Mouse (Mus musculus) right cerebral cortex, adult 2 months (tissue): ENCODE results near the gene Tbx19.

ENCODE experiments used
- DNase-seq, 2 experiments: peaks; one replicate each; pipeline ENCODE4 v3.0.0; 2021 to 2022; ENCODE audit warnings: low spot score in 2 of 2

The Tbx19 gene

DNA sequence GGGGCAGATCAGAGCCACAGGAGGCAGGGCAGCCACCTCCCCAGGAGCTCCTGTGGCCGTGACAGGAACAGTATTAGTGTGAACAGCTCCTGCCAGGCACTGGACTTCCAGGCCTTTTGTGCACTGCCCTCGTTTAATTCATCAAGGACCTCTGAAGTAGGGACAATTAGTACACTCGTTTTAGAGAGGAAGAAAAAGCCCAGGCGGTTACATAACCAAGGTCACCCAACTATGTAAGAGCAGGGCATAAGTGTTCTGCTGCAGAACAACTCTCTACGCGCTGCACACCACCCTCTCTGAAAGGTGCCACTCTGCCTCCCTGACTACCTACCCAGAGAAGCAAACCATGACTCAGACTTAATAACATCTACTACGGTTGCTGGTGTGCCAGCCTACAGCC, 24.5 kb upstream of the Tbx19 start:
- no peak for DNase-seq

DNA sequence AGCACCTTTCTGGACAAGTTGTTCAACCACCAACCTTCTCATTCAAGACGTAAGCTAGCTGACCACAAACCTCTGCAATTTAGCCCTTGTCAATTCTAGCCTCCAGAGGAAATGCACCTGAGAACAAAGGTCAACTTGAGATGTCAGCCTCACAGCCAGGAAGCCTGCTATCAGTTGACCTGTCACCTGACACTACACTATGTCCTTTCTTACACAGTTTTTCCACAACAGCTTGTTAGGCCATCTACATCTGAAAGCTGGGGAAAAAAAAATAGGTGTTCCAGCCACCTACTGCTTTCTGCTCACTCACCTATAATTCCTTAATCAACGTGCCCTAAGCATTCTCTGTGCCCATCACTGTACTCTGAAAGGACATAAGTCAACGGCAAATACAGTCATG, 23.6 kb upstream of the Tbx19 start:
- no peak for DNase-seq

DNA sequence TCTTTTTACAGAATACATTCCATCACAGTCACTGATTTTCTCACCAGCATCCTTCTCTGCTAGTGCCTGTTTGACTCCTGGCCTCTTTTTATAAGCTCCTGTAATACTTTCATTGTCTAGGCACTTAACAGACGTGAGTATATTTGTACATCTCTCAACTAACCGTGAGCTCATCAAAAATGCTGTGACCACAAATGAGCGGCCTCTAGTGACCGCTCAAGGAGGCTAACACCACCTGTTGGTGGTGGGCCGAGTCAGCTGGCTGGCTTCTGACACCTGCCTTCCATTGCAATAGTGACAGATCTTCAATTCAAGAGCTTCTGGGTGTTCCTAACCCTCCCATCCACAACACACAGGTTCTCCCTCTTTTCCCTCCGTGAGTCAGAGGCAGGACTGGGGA, 22.8 kb upstream of the Tbx19 start:
- no peak for DNase-seq

DNA sequence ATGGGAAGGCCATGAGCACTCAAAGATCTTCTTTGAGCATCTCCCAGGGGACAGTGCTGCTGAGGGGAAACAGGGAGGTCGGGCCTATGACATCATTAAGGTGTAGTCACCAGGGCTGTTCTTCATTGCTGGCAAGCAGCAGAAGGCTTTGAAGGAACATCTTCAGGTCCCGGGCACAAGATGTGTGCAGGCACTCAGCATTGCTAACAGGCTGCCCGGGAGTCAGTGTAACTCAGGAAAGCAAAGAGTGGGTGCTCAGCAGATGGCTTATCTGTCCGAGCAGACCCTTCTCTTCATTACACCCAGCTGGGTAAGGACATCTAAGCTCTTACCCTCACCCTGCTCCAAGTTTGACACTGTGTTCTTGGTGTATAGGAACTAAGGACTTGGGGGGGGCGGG, 18.7 kb upstream of the Tbx19 start:
- no peak for DNase-seq

DNA sequence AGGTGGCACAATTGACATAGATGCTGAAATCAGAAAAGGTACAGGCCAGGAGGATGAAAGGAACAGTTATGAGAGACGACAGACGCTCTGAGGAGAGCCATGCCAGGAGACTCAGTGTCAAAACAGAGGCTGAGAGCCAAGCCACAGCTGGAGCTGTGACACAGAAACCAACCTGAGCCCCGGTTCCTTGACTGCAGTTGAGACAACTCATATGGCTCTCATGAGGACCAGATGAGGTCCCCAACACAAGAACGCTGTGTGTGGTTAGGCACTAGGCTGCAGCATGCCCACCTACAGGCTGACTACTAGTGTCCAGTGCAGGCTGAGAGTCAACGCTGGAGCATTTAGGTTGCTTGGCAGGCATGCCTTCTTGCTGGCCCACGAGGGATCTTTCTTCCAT, 17.5 kb upstream of the Tbx19 start:
- no peak for DNase-seq

DNA sequence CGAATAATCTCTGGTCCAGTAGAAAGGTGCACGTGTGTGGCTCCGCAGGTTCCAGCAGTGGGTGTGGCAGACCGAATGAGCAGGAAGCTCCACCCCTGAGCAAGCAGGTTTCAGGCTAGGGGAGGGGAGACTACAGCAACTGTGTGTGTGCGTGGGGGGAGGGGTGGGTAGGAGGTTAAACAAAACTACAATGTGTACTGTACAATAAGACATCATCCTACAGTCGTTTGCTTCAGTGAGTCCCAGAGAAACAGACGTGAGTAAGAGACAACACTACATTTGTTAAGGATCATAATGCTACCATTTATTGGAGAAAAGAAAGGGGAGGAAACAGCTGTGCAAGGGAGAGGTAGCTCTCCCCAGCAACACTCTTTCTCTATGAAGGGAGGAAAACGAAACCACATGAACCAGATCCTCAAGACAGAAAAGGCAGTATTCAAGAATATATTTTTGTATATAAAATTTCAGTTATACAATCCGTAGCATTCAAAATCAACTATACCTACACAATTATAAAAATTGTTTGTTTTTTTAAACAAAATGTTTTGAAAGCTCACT, 13.6 kb upstream of the Tbx19 start:
- no peak for DNase-seq

DNA sequence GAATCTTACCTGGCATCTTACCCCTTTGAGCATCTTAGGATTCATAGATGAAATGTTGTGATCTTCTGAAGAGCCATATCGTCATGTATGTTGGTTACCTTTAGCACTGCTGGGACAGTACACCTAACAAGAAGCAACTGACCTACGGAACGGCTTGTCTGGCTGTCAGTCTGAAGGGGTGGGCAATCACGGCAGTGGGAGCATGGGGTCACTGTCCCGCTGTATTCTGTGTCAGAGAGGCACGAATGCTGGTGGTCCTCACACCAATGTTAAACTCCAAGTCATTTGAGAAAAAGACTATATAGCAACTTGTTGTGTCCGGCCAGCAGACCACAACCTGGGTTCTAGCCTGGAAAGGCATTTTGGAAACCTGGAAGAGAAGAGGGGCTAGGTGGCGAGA, 10.7 kb upstream of the Tbx19 start:
- DNase-seq, result no peak

DNA sequence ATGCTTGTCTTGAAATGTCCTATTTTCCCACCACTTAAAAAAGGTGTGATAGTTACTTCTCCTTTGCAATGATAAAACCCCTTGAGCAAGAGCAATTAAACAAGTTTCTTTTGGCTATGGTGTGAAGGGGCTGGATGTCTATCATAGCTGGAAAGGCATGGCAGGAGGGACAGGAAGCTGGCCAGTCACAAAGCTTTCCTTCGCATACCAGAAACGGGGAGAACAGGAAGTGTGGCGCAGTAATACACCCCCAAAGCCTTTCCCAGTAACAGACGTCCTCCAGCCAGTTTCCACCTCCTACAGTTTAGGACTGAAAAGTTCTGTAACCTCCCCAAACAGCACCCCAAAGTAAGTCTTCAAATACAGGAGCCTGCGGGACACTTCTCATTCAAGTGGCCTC, 9.6 kb upstream of the Tbx19 start:
- DNase-seq, result no peak

DNA sequence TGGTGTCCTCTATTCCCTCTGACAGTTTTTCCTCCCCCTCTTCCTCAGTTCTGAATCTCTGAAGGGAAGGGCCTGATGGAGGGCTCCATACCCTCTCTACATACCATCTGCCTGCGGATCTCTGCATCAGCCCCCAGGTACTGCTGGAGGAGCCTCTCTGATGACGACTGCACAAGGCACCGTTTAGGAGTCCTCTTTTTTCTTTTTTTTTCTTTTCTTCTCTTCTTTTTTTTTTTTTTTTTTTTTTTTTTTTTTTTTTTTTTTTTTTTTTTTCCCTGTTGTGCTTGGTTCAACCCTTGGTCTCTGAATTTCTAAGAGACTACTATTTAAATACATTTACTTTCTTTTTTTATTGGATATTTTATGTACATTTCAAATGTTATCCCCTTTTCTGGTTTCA, 8.9 kb upstream of the Tbx19 start:
- DNase-seq, result no peak

DNA sequence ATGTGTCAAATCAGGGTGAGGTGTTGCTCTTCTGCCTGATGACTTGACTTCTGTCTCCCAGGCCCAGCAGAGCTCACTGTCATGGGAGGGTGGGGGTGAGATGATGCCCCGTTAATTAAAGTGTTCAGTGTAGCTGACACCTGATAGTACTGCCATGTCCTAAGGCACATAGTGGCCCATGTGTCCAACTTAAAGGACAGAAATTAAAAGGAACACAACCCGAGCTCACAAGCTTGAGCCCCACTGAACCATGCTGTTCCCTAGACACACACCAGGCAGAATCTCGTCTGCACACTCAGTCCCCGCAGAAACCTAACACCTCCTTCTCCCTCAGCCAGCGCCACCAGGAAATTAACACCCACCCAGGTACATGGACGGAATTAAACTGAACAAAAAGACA, 4.3 kb upstream of the Tbx19 start:
- no peak for DNase-seq

DNA sequence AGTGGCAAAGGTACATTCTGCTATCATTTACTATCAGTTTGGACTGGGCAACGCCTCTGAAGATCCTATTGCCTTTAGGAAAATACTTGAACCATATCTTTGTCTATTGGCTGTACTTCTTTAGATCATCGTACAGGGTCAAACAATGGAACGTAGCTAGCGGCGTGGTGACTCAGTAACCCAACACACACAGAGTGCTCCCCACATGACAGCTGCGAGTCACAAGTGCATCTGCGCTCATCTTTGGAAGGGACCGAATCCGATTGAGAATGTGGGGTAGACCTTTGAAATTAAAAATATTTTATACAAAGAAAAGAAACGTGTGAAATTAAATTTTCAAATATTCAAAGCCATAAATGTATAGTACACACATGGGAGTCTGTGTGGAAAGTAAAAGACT, 1.7 kb downstream of the Tbx19 start:
- no peak for DNase-seq

DNA sequence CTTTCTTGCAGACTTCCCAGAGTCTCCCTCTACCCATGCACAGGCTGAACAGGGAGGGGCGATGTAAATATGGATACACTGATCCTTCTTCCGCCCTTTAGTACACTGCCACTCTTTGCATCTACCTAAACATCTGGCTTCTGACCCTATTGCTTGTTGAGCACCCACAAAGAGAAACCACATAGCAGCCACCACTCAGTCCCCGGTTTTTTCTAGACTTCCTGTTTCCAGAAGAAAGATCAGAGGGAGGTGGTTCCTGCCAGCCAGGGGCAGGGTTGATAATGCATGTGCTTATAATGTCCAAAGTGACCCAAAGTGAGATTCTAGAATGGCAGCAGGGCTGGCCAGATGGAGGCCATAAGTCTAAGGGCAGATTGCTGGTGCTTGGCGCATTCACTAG, 6.4 kb downstream of the Tbx19 start:
- no peak for DNase-seq

DNA sequence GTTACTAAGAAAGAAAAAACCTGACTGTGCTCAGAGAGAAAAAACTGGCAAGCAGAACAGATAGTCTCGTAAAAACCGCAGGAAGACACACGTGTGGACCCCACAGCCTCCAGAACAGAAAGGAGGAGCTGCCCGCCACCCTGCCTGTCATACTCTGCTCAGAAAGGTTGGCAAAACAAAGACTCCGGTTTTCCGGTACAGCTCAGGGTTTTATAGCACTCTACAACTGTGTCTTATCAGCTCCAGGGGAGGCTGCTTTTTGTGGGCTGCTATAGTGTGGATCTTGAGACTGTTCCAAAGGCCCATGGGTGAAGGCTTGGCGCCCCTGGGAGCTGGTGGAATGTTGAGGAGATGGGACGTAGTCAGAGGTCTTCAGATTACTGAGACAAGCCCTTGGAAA, 9.4 kb downstream of the Tbx19 start:
- DNase-seq, result no peak

DNA sequence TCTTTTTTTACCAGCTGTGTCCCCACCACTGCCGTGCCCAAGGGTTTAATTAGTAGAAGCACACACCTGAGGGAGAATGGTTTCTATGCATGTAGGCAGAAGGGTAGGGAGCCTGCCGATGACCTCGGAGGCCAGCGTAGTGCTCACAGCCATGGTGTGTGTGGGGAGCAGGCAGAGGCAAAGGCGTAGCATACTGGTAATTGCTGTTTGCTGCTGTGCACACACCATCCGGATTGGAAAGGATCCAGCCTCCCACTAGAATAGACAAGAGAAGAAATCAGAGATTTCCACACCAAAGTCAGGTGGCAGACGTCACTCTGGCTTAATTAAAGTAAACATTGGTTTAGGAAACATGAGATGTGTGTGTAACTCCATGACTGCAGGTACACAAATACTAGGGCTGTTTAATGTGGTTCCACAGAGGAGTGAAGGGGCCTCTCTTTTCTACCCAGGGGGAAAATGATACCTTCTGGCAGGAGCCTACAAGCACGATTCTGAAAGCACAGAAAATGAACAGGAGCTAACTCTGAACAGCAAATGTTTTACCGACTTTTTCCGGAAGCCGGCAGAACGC, 18.1 kb downstream of the Tbx19 start:
- no peak for DNase-seq

DNA sequence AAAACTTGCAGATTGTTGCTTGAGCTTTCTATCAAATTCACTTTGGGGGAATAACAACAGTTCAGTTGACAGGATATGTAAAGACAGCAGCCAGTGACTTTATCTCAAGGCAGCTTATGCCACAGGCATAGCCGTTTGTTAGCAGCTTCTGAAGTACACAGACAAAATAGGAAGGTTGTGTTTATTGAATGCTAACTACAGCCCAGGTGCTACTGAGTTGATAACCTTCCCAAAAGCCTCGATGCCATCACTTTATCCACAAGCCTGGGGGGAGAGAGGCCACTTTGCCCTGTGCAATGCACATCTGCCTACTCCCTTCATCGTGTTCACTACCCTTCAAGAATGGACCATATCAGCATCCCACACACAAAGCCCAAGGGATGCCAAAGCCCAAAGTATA, 20.3 kb downstream of the Tbx19 start:
- no peak for DNase-seq

DNA sequence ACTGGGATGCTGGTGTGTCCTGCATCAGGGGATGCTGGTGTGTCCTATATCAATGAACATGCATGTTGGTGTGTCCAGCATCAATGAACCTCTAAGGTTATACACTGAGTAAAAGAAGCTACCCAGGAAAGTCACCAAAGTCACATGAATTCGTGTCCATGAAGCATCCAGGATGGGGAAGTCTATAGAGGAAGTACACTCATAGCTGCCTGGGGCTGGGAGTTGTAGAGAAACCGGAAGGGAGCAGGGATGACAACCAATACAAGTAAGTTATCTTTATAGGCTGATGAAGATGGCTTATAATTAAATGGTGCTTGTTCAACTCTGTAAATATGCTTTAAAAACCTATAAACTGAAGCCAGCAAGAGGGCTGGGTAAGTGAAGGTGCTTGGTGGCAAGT, 26.7 kb downstream of the Tbx19 start:
- DNase-seq, result no peak

DNA sequence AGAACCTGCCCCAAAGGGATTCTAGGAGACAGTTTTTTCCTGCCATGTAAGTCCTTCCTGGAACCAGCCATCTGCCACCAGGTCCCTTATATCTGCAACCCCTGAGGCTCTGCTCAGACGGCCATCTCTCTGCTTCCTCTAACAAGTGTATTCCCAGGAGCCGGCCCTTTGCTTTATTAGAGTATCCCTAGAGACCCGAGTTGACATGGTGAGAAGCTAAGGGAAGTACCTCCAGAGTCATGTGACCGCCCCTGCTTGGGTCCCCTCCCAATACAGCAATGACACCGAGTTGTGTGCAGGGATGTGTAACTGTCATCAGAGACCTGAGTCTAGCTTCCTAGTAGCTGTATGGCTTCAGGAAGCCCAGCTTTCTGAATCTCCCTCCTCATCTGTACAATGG, 27.3 kb downstream of the Tbx19 start:
- DNase-seq, result no peak

DNA sequence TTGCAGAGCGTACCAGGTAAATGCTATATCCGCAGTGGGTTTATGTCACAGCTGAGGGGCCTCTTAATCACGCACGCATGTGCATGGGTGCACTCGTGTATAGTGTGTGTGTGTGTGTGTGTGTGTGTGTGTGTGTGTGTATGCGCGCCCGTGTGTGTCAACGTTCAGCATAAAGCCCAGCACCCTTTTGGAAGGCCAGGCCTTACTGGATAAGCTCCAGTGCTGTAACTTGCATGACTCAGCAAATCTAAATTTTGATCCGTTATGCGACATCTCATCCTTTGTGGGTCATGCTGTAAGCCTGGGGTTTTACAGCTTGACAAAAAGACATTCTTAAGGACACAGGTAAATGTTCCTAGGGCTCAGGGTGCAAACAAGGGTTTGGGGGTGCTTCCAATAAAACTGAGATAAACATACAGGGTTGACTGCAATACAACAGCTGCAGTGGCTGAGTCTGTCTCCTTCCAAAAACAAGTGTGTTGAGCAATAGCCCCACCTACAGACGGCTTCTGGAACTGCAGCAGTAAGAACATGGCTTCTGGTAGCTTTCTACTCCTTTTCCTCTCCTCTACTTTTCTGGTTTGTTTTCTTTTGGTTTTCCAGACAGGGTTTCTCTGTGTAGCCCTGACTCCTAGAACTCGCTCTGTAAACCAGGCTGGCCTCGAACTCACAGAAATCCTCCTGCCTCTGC, 28.2 kb downstream of the Tbx19 start:
- DNase-seq, result peak; percentile 93 to 95

DNA sequence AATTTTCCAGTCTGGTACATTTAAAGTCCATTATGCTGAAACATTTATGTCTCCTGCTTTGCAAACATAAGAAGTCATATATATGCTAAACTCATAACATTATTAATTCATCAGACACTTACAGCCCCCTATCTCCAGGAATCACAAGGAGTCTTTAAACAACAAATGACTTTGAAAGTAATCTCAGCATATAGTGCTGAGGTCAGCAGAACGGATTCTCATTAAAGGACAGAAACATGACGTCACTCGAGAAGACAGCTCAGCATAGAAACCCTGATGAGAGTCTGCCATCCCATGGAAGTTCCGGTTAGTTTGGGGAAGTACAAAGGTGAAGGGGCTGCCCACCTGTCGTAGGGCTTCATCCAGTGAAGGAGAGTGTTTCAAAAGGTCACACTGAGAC, 31.0 kb downstream of the Tbx19 start:
- DNase-seq, result no peak

DNA sequence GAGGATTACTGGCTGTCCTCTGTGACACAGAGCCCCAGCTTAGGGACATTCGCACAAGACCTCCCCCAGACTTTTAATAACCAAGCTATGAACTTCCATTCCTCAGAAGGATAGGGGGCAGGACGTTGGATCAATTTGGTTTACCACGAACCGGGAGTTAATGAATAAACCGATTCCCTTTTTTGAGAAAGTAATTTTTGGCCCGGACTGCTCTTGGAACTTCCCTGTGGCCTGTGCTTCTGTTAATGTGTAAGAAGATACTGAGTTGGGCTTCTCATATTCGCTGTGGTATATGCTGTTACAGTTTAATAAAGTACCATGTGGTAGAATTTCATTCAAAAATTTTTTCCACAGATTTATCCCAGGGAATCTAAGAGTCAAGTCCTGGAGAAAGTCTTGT, 39.5 kb downstream of the Tbx19 start:
- DNase-seq, result no peak

DNA sequence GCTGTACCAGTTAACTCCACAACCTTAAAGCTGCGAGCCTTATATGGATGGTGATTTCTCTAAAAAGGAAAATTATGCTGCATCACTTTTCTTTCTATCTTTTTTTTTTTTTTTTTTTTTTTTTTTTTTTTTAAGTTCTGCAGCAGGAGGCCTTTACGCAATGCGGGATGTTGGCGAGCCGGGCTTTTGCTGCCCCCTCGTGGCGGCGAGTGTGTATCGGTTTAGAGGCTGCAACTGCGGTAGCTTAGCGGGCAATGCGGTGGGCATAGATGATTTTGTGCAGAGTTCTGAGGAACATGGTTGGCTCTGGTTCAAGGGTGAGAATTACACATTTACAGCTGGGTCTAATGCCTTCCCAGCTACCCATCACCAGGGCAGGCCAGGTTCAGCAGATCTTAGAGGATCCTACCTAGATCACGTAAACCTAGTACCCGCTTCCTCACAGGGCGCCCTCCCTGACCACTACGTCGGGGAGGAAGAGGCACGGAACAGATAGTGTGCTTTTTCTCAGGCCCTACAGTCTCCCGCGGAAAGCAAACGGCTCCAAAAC, 40.1 kb downstream of the Tbx19 start:
- peak; percentile 88 to 95 for DNase-seq

DNA sequence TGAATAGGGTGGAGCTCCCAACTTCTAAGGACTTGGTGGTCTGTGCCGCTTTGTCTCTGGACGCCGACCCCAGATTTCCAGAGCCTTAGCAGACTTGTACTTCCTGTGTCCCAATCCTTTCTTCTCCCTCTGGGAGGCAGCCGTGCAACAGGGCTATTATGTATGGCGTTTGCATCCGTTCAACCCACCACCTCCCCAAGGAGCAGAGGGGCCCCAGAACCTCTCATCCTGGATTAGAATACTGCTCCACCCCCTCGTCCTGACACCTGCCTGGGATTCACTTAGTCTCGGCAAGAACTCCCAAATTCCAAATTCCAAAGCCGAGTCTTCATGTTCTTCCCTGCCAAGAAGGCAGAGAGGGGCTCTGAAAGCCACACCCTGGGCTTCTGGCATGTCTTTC, 40.8 kb downstream of the Tbx19 start:
- DNase-seq, result peak; percentile 34 to 38

DNA sequence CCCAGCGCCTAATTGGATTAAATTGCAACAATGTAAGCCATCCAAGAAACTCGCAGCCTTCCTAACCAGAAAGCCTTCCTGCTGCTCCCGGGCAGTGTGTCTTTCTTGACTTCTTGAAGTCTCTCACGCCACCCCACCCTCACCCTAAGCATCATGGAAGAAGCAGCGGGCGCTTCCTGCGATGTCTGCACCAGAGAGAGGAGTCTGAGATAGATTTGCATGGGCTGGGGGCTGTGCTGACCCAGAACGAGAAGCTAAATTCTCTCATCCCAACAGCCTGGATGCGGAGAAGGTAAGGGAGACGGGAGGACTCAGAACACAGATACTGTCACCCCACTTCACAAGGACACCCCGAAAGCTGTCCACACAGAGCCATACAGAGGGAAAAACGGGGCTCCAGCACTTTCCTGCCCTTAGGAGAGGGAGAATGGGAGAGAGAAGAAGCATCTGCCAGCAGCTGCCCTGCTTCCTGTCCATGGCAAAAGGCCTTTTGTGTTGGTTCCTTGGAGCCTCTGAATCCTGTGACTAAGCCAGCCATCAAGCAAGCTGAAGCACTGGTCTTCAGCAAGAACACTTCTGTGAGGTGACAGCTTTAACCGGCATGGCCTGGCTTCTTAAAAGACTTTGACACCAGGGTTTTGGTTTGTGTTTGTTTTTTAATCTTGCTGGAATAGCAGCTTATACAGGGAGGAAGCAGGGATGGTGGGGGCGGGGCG, 41.4 kb downstream of the Tbx19 start:
- no peak for DNase-seq
